Mouse (Mus musculus): ENCODE data around the gene 6430571L13Rik. TPM values are rescaled to one million over a fixed set of nuclear protein-coding genes. Genes with fewer than 3 reads are reported as not detected.

The 6430571L13Rik gene
- polyA plus RNA-seq, 1 experiment from 2014 or later: 11.2 TPM

DNA sequence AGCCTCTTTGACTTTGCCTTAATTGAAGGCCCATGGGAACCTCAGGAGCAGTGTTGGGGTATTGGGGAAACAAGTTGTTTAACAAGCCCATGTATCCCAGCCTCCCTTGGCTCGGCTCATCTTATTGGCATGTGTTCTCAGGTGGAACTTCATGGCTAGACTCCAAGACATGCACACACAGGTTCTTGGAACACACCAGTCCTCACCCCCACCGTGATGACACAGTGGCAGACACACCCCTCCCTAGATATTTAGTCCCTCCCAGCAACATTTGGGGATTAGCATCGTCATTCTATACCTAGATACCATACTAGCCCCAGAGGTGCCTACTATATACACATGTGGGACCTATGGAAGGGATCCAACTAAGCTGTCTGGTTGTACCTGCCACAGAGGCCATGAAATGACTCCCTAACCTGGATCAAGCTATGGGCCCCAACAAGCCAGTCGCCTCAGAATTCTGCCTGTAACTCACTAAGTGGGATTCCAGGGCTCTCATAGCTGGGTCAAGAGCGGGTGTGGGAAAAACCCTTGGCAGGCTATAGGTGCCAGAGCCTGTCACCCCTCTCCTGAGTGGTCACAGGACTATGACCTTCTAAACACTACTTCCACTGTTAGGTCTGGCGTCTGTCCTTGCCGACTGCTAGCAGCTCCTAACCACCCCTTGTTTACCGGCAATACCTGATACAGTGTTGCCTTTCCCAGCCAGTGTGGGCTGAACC is 42.2 kb upstream of the 6430571L13Rik start:
- peaks cover 7% of the 10 kb centered on the region; the same call in 1 of the 2 replicates for H3K4me1 ChIP-seq (ENCODE audit: control insufficient read depth, insufficient read depth, low read length)
- WGBS: 91% methylated on average over 8 of the region's 8 CpGs
- H3K9me3 ChIP-seq (replicated peaks; ENCODE audit: control insufficient read depth, low read length, poor library complexity, severe bottlenecking): no peaks in the 10 kb centered on the region
- H3K4me2 ChIP-seq (ENCODE audit: low read length): no peak overlapping the region; the same call in 1 of the 2 replicates
- H3K9ac ChIP-seq (ENCODE audit: low read depth, low read length): no peak overlapping the region
- 0 out of 2 replicates have a peak, but pooled peaks cover 2% of the 10 kb centered on the region for H3K36me3 ChIP-seq (ENCODE audit: control insufficient read depth, insufficient read depth, low read length)
- ATAC-seq: no peak
- 0 out of 2 replicates have a peak, but pooled peaks cover 4% of the 10 kb centered on the region for H3K27me3 ChIP-seq (ENCODE audit: control insufficient read depth, insufficient read depth, low read depth, low read length)
- no peak overlapping the region for H3K27ac ChIP-seq (ENCODE audit: low read length)
- no peak overlapping the region for H3K4me3 ChIP-seq (ENCODE audit: low read depth, low read length)

DNA sequence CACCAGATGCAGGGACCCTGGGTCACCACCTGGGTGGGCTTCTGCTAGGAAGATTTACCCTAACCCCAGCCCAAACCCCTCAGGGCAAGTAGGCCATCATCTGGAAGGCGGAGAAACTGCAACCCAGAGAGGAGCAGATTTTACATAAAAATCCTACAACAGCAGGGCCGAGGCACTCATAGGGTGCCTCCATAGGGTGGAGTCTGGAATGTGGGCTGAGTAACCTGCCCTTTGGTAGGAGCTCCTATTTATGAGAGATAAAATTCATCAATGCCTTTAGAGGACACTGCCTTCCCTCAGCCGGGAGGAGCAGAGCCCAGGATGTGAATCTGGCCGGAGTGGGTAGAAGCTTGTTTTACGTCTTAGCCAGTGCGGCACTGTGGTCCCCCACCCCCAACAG is 41.5 kb upstream of the 6430571L13Rik start:
- Histone ChIP-seq H3K9me3 (replicated peaks; ENCODE audit: control insufficient read depth, low read length, poor library complexity, severe bottlenecking) (no peaks in the 10 kb centered on the region), H3K4me1 (ENCODE audit: control insufficient read depth, insufficient read depth, low read length) (peaks cover 7% of the 10 kb centered on the region; the same call in 1 of the 2 replicates), H3K4me3 (ENCODE audit: low read depth, low read length) (no peak overlapping the region), H3K9ac (ENCODE audit: low read depth, low read length) (no peak overlapping the region), H3K4me2 (ENCODE audit: low read length) (no peak overlapping the region), H3K27ac (ENCODE audit: low read length) (no peak overlapping the region), H3K36me3 (ENCODE audit: control insufficient read depth, insufficient read depth, low read length) (0 out of 2 replicates have a peak, but pooled peaks cover 2% of the 10 kb centered on the region), H3K27me3 (ENCODE audit: control insufficient read depth, insufficient read depth, low read depth, low read length) (0 out of 2 replicates have a peak, but pooled peaks cover 4% of the 10 kb centered on the region)
- 90% methylated on average over 6 of the region's 6 CpGs for WGBS
- ATAC-seq: no peak

DNA sequence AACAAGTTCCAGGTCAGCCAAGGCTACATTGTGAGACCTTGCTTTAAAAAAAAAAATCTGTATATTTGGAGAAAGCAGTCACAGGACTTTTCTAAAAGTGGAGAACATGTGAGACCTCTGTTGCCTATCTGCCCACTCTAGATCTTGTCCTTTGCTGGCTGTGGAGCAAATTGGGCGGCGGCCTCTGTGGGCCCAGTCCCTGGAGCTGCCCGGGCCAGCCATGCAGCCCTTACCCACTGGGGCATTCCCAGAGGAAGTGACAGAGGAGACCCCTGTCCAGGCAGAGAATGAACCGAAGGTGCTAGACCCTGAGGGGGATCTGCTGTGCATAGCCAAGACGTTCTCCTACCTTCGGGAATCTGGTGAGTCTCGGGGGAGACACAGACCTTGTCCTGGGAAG is 40.6 kb upstream of the 6430571L13Rik start:
- ATAC-seq: no peak
- Histone ChIP-seq H3K27me3 (ENCODE audit: control insufficient read depth, insufficient read depth, low read depth, low read length) (0 out of 2 replicates have a peak, but pooled peaks cover 4% of the 10 kb centered on the region), H3K36me3 (ENCODE audit: control insufficient read depth, insufficient read depth, low read length) (0 out of 2 replicates have a peak, but pooled peaks cover 2% of the 10 kb centered on the region), H3K4me1 (ENCODE audit: control insufficient read depth, insufficient read depth, low read length) (peaks cover 7% of the 10 kb centered on the region; the same call in 1 of the 2 replicates), H3K9me3 (replicated peaks; ENCODE audit: control insufficient read depth, low read length, poor library complexity, severe bottlenecking) (no peaks in the 10 kb centered on the region), H3K27ac (ENCODE audit: low read length) (no peak overlapping the region), H3K4me3 (ENCODE audit: low read depth, low read length) (no peak overlapping the region), H3K4me2 (ENCODE audit: low read length) (no peak overlapping the region), H3K9ac (ENCODE audit: low read depth, low read length) (no peak overlapping the region)
- 96% methylated on average over 7 of the region's 7 CpGs for WGBS

DNA sequence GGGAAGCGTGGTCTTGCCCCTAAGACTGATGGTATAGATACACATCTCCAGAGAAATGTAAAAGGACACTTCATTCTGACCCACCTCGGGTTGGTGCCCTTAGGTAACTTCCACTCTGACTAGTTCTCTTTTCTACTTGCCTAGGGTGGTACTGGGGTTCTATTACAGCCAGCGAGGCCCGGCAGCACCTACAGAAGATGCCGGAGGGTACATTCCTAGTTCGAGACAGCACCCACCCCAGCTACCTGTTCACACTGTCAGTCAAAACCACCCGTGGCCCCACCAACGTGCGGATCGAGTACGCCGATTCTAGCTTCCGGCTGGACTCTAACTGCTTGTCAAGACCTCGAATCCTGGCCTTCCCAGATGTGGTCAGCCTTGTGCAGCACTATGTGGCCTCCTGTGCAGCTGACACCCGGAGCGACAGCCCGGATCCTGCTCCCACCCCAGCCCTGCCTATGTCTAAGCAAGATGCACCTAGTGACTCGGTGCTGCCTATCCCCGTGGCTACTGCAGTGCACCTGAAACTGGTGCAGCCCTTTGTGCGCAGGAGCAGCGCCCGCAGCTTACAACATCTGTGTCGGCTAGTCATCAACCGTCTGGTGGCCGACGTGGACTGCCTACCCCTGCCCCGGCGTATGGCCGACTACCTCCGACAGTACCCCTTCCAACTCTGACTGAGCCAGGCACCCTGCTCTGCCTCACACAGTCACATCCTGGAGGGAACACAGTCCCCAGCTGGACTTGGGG is 40.0 kb upstream of the 6430571L13Rik start:
- Histone ChIP-seq H3K4me1 (ENCODE audit: control insufficient read depth, insufficient read depth, low read length) (peaks cover 7% of the 10 kb centered on the region; the same call in 1 of the 2 replicates), H3K27me3 (ENCODE audit: control insufficient read depth, insufficient read depth, low read depth, low read length) (0 out of 2 replicates have a peak, but pooled peaks cover 2% of the 10 kb centered on the region), H3K4me2 (ENCODE audit: low read length) (no peak overlapping the region), H3K36me3 (ENCODE audit: control insufficient read depth, insufficient read depth, low read length) (0 out of 2 replicates have a peak, but pooled peaks cover 2% of the 10 kb centered on the region), H3K9me3 (replicated peaks; ENCODE audit: control insufficient read depth, low read length, poor library complexity, severe bottlenecking) (no peaks in the 10 kb centered on the region), H3K4me3 (ENCODE audit: low read depth, low read length) (no peak overlapping the region), H3K27ac (ENCODE audit: low read length) (no peak overlapping the region), H3K9ac (ENCODE audit: low read depth, low read length) (no peak overlapping the region)
- ATAC-seq: no peak
- WGBS: 92% methylated on average over 30 of the region's 30 CpGs

DNA sequence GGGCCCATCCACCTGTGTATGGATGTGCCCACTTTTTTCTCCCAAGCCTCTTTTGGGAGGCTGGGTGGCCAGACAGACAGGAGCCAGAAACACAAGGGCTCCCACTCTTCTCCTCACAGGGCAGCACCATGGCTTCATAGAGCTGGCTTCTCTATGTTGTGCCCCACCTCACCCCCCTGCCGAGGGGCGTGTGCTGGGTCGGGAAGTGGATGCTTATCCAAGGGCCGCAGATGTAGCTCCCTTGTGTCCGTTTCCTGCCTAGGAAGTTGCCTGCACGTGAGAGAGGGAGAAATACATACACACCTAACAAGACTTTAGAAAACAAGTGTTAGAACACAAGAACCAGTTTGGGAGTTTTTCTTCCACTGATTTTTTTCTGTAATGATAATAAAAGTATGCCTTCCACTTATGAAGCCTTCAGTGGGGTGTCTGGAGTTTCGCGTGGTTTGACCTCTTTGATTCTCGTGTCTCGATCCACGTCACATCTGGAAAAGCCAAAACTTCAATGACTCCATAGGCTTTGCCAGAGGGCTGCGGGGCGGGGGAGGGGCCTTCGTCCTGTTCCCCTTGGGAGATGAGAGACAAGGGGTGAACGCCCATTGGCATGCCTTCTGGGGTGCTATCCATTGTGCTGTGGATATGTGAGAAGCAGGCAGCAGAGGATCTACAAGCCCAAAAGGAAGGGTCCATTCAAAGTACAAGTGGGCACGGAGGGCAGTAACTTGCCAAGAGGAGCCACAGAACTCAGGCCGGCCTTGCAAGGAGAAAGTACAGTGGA is 38.7 kb upstream of the 6430571L13Rik start:
- Histone ChIP-seq H3K27me3 (ENCODE audit: control insufficient read depth, insufficient read depth, low read depth, low read length) (no peaks in the 10 kb centered on the region), H3K4me1 (ENCODE audit: control insufficient read depth, insufficient read depth, low read length) (peaks cover 7% of the 10 kb centered on the region; the same call in 1 of the 2 replicates), H3K9me3 (replicated peaks; ENCODE audit: control insufficient read depth, low read length, poor library complexity, severe bottlenecking) (no peaks in the 10 kb centered on the region), H3K4me2 (ENCODE audit: low read length) (no peak overlapping the region), H3K4me3 (ENCODE audit: low read depth, low read length) (no peak overlapping the region), H3K36me3 (ENCODE audit: control insufficient read depth, insufficient read depth, low read length) (0 out of 2 replicates have a peak, but pooled peaks cover 2% of the 10 kb centered on the region), H3K9ac (ENCODE audit: low read depth, low read length) (no peak overlapping the region), H3K27ac (ENCODE audit: low read length) (no peak overlapping the region)
- 84% methylated on average over 17 of the region's 17 CpGs for WGBS
- no peak for ATAC-seq

DNA sequence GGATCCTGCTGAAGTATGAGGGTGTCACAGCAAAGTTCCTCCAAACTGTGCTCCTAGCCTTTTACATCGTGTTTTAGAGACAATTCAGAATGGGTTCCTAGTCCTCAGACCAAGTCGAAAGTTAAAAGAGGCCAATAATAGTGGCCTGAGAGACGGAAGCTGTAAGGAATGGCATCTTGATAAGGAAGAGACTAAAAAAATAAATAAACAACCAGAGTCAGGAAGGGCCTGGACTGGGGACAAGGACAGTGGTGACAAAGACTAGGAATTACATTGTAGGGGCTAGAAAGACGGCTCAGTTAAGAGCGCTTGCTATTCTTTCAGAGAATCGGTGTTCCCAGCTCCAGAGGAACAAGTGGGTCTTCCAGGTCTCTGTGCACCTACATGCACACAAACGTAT is 37.8 kb upstream of the 6430571L13Rik start:
- 95% methylated on average over 7 of the region's 7 CpGs for WGBS
- no peaks in the 10 kb centered on the region for H3K27me3 ChIP-seq (ENCODE audit: control insufficient read depth, insufficient read depth, low read depth, low read length)
- H3K36me3 ChIP-seq (ENCODE audit: control insufficient read depth, insufficient read depth, low read length): 0 out of 2 replicates have a peak, but pooled peaks cover 2% of the 10 kb centered on the region

DNA sequence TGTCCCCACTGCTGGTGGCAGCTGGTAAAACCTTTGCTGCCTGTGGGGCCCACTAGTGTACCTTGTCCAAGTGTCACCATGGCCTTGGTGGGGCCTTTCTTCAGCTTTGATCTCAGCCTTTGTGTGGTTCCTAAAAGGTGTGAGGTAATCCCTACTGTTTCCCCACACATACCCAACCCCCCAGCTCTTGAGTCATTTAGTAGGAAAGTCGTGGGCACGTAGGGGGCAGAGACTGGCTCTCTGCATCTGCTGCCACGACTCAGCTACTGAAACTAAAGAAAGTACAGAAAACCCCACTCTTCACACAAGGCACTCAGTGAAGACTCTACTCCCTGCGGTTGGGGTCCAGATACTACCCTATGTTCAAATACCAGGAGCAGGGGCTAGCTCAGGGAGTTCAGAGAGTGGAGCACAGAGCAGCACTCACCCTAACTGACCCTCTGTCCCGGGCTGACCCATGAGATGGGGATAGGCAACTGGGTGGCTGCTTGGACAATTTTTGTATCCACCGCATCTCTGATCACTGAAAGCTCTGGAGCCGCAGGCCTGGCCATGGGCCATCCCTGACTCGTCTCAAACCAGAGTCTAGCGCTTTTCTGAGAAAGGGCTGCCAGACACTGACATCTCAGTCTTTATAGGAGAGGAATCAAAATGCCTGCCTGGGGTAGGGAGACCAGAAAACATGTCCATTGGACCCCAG is 37.1 kb upstream of the 6430571L13Rik start:
- no peak overlapping the region for H3K4me3 ChIP-seq (ENCODE audit: low read depth, low read length)
- H3K36me3 ChIP-seq (ENCODE audit: control insufficient read depth, insufficient read depth, low read length): 0 out of 2 replicates have a peak, but pooled peaks cover 2% of the 10 kb centered on the region
- 85% methylated on average over 9 of the region's 9 CpGs for WGBS
- H3K4me2 ChIP-seq (ENCODE audit: low read length): no peak overlapping the region
- H3K27me3 ChIP-seq (ENCODE audit: control insufficient read depth, insufficient read depth, low read depth, low read length): no peaks in the 10 kb centered on the region
- ATAC-seq: no peak
- H3K9me3 ChIP-seq (replicated peaks; ENCODE audit: control insufficient read depth, low read length, poor library complexity, severe bottlenecking): no peaks in the 10 kb centered on the region
- no peak overlapping the region for H3K9ac ChIP-seq (ENCODE audit: low read depth, low read length)
- no peak overlapping the region for H3K27ac ChIP-seq (ENCODE audit: low read length)
- no peaks in the 10 kb centered on the region for H3K4me1 ChIP-seq (ENCODE audit: control insufficient read depth, insufficient read depth, low read length)

More for the DNA sequence above, 37.8 kb upstream of the 6430571L13Rik start:
- no peak for ATAC-seq
- Histone ChIP-seq H3K27ac (ENCODE audit: low read length) (no peak overlapping the region), H3K4me2 (ENCODE audit: low read length) (no peak overlapping the region), H3K9me3 (replicated peaks; ENCODE audit: control insufficient read depth, low read length, poor library complexity, severe bottlenecking) (no peaks in the 10 kb centered on the region), H3K4me1 (ENCODE audit: control insufficient read depth, insufficient read depth, low read length) (peaks cover 1% of the 10 kb centered on the region; the same call in 1 of the 2 replicates), H3K9ac (ENCODE audit: low read depth, low read length) (no peak overlapping the region), H3K4me3 (ENCODE audit: low read depth, low read length) (no peak overlapping the region)

DNA sequence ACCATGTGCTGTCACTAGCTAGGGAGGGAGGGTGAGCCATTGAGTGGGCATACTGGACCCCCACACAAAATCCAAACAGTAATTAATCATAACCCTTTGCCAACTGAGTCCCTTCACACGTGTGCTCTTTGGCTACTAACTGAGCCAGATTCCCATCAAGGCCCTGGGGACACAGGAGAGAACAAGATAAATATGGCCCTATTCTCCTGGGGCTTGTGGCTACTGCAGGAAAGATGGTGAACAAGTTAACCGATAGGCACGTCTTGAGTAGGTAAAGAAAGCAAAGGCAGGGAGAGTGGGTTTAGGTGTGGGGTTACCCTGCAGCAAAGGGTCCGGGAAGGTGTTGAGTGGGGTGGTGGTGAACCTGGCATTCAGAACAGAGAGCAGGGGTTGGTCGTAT is 36.5 kb upstream of the 6430571L13Rik start:
- H3K9me3 ChIP-seq (replicated peaks; ENCODE audit: control insufficient read depth, low read length, poor library complexity, severe bottlenecking): no peaks in the 10 kb centered on the region
- H3K4me2 ChIP-seq (ENCODE audit: low read length): no peak overlapping the region
- 85% methylated on average over 5 of the region's 5 CpGs for WGBS
- no peak overlapping the region for H3K27ac ChIP-seq (ENCODE audit: low read length)
- no peaks in the 10 kb centered on the region for H3K27me3 ChIP-seq (ENCODE audit: control insufficient read depth, insufficient read depth, low read depth, low read length)
- 0 out of 2 replicates have a peak, but pooled peaks cover 2% of the 10 kb centered on the region for H3K36me3 ChIP-seq (ENCODE audit: control insufficient read depth, insufficient read depth, low read length)
- no peak overlapping the region for H3K9ac ChIP-seq (ENCODE audit: low read depth, low read length)
- no peaks in the 10 kb centered on the region for H3K4me1 ChIP-seq (ENCODE audit: control insufficient read depth, insufficient read depth, low read length)
- no peak for ATAC-seq
- H3K4me3 ChIP-seq (ENCODE audit: low read depth, low read length): no peak overlapping the region
